Comparison of ENCODE assay signal across 26 mouse cellular contexts in the genomic region with DNA sequence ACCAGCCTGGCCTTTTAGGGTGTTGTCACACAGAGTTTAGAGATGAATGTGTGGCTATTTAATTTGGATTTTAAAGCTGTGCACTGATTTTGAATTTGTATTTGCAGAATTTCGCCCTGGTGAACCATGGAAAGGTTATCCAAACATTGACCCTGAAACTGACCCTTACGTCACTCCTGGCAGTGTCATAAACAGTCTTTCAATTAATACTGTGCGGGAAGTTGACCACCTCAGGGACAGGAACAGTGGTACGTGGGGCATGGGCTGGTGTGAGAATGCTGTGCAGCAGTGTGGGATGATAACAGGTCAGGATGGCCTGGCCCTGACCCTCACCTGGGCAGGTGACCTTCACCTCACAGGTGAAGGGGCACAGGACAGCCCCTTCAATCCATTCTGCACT. TPM values are rescaled to one million over a fixed set of nuclear protein-coding genes. Genes with fewer than 3 reads are reported as not detected.
A peak's percentile ranks its signal among the peaks of the same experiment; 100 is the strongest.
DNase-seq lines count a peak whose midpoint lies in the region; ATAC-seq and TF ChIP-seq lines count a peak whose summit lies in the region.
"Had no signal": no experiment of that assay in that cellular context is flagged by ENCODE, and none has a peak within 500 bp of the region (broad histone marks: within the 10 kb centered on the region; RNA-seq: fewer than 3 reads in every experiment).

No protein-coding gene starts in this region.

- H3K4me3 ChIP-seq in liver, adult 2 months (ENCODE audit: insufficient read depth, low read depth, low read length) = no peak overlapping the region
- H3K4me3 ChIP-seq in limb, embryonic 10.5 days = no peak overlapping the region
- no peak overlapping the region for H3K4me3 ChIP-seq in liver, embryonic 15.5 days (replicated peaks)
- H3K4me3 ChIP-seq in myocyte = no peak overlapping the region
- H3K4me3 ChIP-seq: forebrain, embryonic 10.5 days; forebrain, embryonic 13.5 days; heart, embryonic 12.5 days; heart, embryonic 15.5 days; hindbrain, embryonic 12.5 days had no signal

- H3K9me3 ChIP-seq in limb, embryonic 10.5 days (replicated peaks) = no peaks in the 10 kb centered on the region
- no peaks in the 10 kb centered on the region for H3K9me3 ChIP-seq in liver, embryonic 15.5 days (replicated peaks)
- H3K9me3 ChIP-seq: forebrain, embryonic 10.5 days; forebrain, embryonic 13.5 days; heart, embryonic 12.5 days; heart, embryonic 15.5 days; hindbrain, embryonic 12.5 days had no signal

- no peaks in the 10 kb centered on the region for H3K79me2 ChIP-seq in liver, adult 2 months (ENCODE audit: control insufficient read depth, insufficient read depth, low read length)
- no peaks in the 10 kb centered on the region for H3K79me2 ChIP-seq in myocyte (ENCODE audit: control insufficient read depth, insufficient read depth)

- no peaks in the 10 kb centered on the region for H3K27me3 ChIP-seq in liver, adult 2 months (ENCODE audit: control insufficient read depth, insufficient read depth, low read length)
- no peaks in the 10 kb centered on the region for H3K27me3 ChIP-seq in limb, embryonic 10.5 days (ENCODE audit: low read depth, poor library complexity, severe bottlenecking)
- no peaks in the 10 kb centered on the region for H3K27me3 ChIP-seq in liver, embryonic 15.5 days
- H3K27me3 ChIP-seq in myocyte (ENCODE audit: control insufficient read depth, insufficient read depth, insufficient read length) = no peaks in the 10 kb centered on the region
- H3K27me3 ChIP-seq: forebrain, embryonic 13.5 days; heart, embryonic 12.5 days; heart, embryonic 15.5 days; hindbrain, embryonic 12.5 days had no signal

- DNase-seq in liver, adult 2 months (ENCODE audit: extremely low read depth, low read depth, low spot score) = peak; percentile 95
- no peak for DNase-seq in liver
- DNase-seq in limb, embryonic 10.5 days (ENCODE audit: low spot score) = peak; percentile 26
- DNase-seq in heart, postnatal 4 days = no peak
- DNase-seq: adrenal gland, adult 8-10 months; cerebellum, adult 11-12 months; cerebellum, adult 8-10 months; gastrocnemius, postnatal 10 days; heart, adult 18-20 months; heart, postnatal 14 days had no signal

- H3K4me2 ChIP-seq in liver, embryonic 15.5 days = no peak overlapping the region
- H3K4me2 ChIP-seq in myocyte (ENCODE audit: low read depth) = no peak overlapping the region
- H3K4me2 ChIP-seq: forebrain, embryonic 13.5 days; heart, embryonic 12.5 days; heart, embryonic 15.5 days; hindbrain, embryonic 12.5 days had no signal

- H3K9ac ChIP-seq in liver, adult 2 months (ENCODE audit: low read depth, low read length) = peak overlapping the region; percentile 23
- H3K9ac ChIP-seq in liver, embryonic 15.5 days = no peak overlapping the region
- H3K9ac ChIP-seq: forebrain, embryonic 13.5 days; heart, embryonic 12.5 days; heart, embryonic 15.5 days; hindbrain, embryonic 12.5 days had no signal

- ATAC-seq in liver, embryonic 15.5 days (ENCODE audit: insufficient read depth) = peak; percentile 38; the same call in 1 of the 2 replicates
- ATAC-seq: activated CD4-positive, CD25-positive, alpha-beta regulatory T cell, adult 4 months; CD4-positive, CD25-positive, alpha-beta regulatory T cell, adult 4 months; forebrain, embryonic 13.5 days; forebrain, embryonic 16.5 days; hindbrain, embryonic 16.5 days had no signal

- peak overlapping the region; percentile 56 for H3K27ac ChIP-seq in liver, adult 2 months (replicated peaks; ENCODE audit: insufficient read depth, low read depth, low read length)
- H3K27ac ChIP-seq in limb, embryonic 10.5 days = no peak overlapping the region
- no peak overlapping the region for H3K27ac ChIP-seq in liver, embryonic 15.5 days (replicated peaks)
- H3K27ac ChIP-seq: forebrain, embryonic 10.5 days; forebrain, embryonic 13.5 days; heart, embryonic 15.5 days; hindbrain, embryonic 12.5 days had no signal

- no peak for TF ChIP-seq POLR2A in liver, adult 2 months (IDR thresholded peaks at IDR 0.05; ENCODE audit: extremely low read depth, insufficient read depth, low read length)
- no peak for TF ChIP-seq POLR2A in myocyte (IDR thresholded peaks at IDR 0.05; ENCODE audit: insufficient read length, low read depth)

- peaks cover 70% of the 10 kb centered on the region for H3K36me3 ChIP-seq in liver, adult 2 months (ENCODE audit: control insufficient read depth, insufficient read depth, low read length)
- peaks cover 100% of the 10 kb centered on the region for H3K36me3 ChIP-seq in limb, embryonic 10.5 days
- H3K36me3 ChIP-seq in liver, embryonic 15.5 days (replicated peaks) = peaks cover 99% of the 10 kb centered on the region
- H3K36me3 ChIP-seq in myocyte (ENCODE audit: control insufficient read depth, insufficient read depth) = peaks cover 76% of the 10 kb centered on the region

- TF ChIP-seq CTCF in liver, adult 2 months (IDR thresholded peaks at IDR 0.05; ENCODE audit: low read depth, low read length) = no peak

- H3ac ChIP-seq in myocyte (ENCODE audit: control insufficient read depth, insufficient read length) = no peak overlapping the region

- peaks cover 22% of the 10 kb centered on the region for H3K4me1 ChIP-seq in liver, adult 2 months (ENCODE audit: control insufficient read depth, insufficient read depth, low read length)
- H3K4me1 ChIP-seq in limb, embryonic 10.5 days = no peaks in the 10 kb centered on the region
- H3K4me1 ChIP-seq in liver, embryonic 15.5 days (replicated peaks) = peaks cover 3% of the 10 kb centered on the region; the same call in 1 of the 2 replicates
- H3K4me1 ChIP-seq: forebrain, embryonic 10.5 days; forebrain, embryonic 13.5 days; heart, embryonic 12.5 days; heart, embryonic 15.5 days; hindbrain, embryonic 12.5 days had no signal

- WGBS in liver, adult 2 months = 22% methylated on average over 4 of the region's 4 CpGs
- WGBS in limb, embryonic 10.5 days = 87% methylated on average over 4 of the region's 4 CpGs
- WGBS in liver, embryonic 15.5 days (ENCODE audit: insufficient replicate concordance) = 69% methylated on average over 4 of the region's 4 CpGs

TF ChIP-seq in myocyte, 11 proteins besides CTCF, POLR2A, EP300 and RAD21:
- TF ChIP-seq CEBPB (IDR thresholded peaks at IDR 0.05; ENCODE audit: insufficient read depth, poor library complexity, severe bottlenecking) (no peak), POLR2AphosphoS2 (IDR thresholded peaks at IDR 0.05; ENCODE audit: insufficient read length, low read depth) (peak; percentile 38)

RNA-seq across cellular contexts. Expression of gene Slc5a11, which starts 27.3 kb away (rescaled TPM):
- total RNA-seq in liver, adult 2 months (2014; rRNA removed) = 0.27 and 2.3 TPM in 2 replicates
- 0.07 TPM in 1 of 2 replicates, not detected in the other for polyA plus RNA-seq in liver, adult 2 months (2012; rRNA removed)
- 0.08 and 0.36 TPM in 2 replicates for polyA plus RNA-seq in limb, embryonic 10.5 days (2016; fragmentation: Nextera tagmentation; extraction: Ambion mirVana)
- polyA plus RNA-seq in liver, embryonic 15.5 days (2015; fragmentation: Nextera tagmentation; extraction: Ambion mirVana) = 0.20 TPM in 2 replicates
- polyA plus RNA-seq in myocyte (2012; fragmentation: generic; extraction: Trizol) = not detected
- total RNA-seq in heart, postnatal 4 days (2021) = not detected
- total RNA-seq: adrenal gland, postnatal 25 days; gastrocnemius, adult 18-20 months; gastrocnemius, postnatal 10 days; gastrocnemius, postnatal 4 days; heart, adult 18-20 months; heart, postnatal 14 days; MEL had no signal
- polyA plus RNA-seq: embryonic facial prominence, embryonic 11.5 days; forebrain, embryonic 10.5 days; forebrain, embryonic 13.5 days; heart, embryonic 15.5 days; hindbrain, embryonic 12.5 days had no signal

Comparison
In these comparisons a context has a peak if more than half of its experiments do, and no peak if none do; other contexts are left out.
1. DNase-seq: peak in liver, adult 2 months (single experiment) and limb, embryonic 10.5 days (single experiment); none in liver (single experiment) and heart, postnatal 4 days (single experiment).